Mouse (Mus musculus): ENCODE data around the gene Gm49368. TPM values are rescaled to one million over a fixed set of nuclear protein-coding genes. Genes with fewer than 3 reads are reported as not detected.
"Not testable (repeated sequence)": the region's sequence is repeated elsewhere in the genome, so short reads cannot be mapped to it uniquely, and the experiment has no call there.

Gene Gm49368
- not detected for total RNA-seq (2021)
- long read RNA-seq: 0 reads

DNA sequence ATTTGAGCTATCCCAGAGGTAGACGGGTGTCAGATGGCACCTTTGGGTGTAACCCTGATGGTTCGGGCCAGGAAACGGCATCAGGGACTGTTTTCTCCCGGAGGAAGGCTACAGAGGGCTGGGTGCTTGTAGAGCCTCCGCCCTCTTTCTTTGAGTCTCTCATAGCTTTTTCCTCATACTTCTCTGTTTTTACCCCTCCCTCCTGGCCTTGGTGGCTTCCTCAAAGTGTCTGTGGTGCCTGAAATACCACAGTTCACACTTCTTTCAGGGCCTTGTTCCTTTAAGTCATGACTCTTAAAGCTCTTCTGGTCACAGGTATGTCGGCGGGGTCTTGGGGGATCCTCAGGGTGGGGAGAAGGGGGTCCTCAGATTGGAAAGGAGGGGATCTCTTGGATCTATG, at the start of gene Gm49368, which contains the start of gene Itgam:
TSS of gene Gm49368 (plus strand) at position 228 of the 400 bp plus-strand sequence.
TSS of gene Itgam (plus strand) at position 185 of the 400 bp plus-strand sequence.
- DNase-seq (ENCODE audit: low spot score in 2 of 2): no peak

DNA sequence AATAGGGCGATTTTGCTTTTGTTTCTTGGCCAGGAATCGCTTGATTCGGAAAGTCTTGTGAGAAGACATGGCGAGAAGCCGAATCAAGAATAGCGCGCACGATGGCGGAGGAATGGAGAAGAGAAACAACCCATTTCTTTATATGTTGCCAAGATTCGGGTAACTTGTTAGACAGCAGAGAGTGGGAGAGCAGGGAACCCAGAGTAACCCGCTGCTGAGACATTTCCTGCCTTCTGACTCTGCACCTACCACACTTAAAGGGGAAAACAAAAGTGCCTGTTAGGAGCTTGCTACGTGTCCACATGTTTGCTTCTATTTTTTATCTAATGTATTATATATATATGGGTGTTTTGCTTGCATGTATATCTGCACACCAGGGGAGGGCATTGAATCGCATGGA, 49.4 kb upstream of the Gm49368 start:
- DNase-seq (ENCODE audit: low spot score in 2 of 2): no peak

DNA sequence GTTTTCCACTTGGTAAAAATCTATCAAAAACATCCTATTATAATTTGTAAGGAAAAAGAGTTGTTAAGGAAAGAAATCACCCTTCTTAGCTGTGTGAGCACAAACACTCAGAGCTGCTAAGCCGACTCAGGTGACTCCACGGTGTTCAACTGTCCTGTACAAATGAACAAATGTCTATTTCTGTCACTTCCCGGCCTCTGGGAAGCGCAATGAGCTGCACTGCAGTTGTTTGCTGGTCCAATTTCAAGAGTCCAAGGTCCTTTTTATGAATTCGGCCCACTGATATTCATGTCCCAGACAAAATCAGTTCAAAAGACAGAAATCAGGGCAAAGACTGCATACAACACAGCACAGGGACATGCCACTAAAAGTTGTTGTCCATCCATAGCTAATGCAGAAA, 46.3 kb upstream of the Gm49368 start:
- not testable (repeated sequence) for DNase-seq (ENCODE audit: low spot score in 2 of 2)

DNA sequence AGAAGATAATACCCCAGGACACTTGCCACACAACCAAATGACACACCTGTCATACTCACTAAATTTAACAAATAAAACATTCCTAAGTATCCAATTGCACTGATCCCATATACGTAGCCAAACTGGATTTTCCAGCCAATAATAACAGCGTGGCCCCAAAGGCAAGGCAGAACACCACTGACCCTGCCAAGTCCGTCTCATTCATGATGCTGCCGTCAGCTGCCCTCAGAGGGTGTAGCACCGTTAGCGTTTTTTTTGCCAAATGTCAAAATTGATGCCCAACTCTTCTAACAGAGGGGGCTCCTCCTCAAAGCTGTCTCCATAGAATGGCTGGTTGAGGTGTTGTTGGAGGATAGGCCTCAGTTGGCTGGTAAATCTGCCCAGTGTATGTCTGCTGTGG, 45.8 kb upstream of the Gm49368 start:
- DNase-seq (ENCODE audit: low spot score in 2 of 2): no peak

DNA sequence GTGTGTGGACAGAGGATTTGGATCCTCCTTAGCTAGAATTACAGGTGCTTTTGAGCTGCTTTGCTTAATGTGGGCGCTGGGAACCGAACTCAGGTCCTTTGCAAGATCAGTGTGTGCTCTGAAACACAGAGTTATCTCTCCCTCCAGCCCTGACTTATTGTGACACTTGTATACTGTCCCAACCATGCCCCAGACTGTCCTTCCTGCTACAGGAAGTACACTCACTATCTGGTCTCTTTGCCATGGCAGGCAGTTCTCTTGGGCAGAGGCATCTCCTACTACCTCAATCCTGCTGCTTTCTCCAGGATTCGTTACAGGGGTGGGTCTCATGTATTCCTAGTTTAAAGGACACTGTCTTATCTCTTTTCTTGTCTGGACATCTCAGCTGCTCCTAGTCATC, 44.2 kb upstream of the Gm49368 start:
- DNase-seq (ENCODE audit: low spot score in 2 of 2): no peak

DNA sequence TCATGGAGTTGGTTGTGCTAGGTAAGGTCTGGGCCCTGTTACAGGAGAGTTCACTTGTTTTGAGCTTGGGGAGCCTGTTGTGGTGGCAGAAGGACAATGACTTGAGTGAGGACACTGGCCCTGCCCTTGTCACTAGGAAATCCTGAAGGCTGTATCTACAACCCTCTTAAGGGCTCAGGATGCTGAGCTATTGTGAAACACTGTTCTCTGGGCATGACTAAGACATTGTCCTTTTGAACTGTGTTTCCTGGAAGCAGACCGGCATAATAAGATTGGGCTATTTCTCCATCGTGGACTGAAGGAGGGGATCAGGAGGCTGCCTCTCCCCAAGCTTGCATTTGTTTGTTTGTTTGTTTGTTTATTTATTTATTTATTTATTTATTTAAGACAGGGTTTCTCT, 43.3 kb upstream of the Gm49368 start:
- DNase-seq (ENCODE audit: low spot score in 2 of 2): no peak

DNA sequence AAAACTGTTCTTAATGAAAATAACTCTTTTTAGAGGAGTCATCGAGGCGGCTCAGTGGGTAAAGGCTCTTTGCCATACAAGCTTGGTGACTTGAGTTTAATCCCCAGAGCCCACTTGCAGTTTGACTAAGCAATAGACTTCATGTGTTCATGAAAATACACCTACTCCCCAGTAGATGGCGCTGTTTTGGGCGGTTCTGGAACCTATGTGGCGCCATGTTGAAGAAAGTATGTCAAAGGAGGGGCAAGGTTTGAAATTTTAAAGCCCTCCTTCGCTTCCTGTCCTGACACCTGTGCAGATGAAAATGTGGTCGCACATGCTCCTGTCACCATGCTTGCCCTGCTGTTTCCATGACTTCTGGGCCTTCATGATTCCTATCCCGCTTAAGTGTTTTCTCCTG, 39.5 kb upstream of the Gm49368 start:
- DNase-seq (ENCODE audit: low spot score in 2 of 2): no peak

DNA sequence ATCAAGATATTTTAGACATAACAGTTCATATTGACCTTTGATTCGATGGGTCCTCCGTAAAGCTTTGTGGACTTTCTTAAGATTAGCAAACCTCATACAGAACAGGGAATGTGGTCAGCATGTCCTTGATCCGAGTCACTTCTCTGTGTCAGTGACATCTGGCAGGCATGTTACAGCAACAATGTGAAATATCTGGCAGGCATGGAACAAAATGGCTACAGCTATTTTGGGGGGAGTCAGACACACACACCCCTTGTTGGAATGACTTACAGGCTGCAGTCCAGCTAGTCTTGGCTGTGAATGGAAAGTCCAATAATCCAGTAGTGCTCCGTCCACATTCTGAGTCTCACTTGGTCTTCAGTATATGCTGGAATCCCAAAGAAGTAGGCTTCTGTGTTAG, 38.9 kb upstream of the Gm49368 start:
- no peak for DNase-seq (ENCODE audit: low spot score in 2 of 2)

DNA sequence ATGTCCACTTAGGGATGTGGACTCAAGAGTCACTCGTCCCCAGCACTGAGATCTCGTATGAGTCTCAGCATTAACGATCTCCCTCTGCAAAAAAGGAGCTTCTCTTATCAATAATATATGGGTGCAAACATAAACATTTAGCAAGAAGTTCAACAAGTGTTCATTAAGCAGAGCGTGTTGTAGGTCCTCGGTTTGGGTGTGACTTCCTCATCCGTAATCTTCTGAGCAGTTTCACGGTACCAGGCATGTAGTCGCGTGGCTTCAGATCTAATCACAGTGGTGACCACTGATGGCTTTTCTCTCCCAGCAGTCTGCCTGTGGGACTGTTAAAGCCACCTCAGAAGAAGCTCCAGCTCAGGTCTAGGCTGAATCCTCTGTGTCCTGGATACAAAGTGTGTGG, 38.1 kb upstream of the Gm49368 start:
- DNase-seq (ENCODE audit: low spot score in 2 of 2): no peak

DNA sequence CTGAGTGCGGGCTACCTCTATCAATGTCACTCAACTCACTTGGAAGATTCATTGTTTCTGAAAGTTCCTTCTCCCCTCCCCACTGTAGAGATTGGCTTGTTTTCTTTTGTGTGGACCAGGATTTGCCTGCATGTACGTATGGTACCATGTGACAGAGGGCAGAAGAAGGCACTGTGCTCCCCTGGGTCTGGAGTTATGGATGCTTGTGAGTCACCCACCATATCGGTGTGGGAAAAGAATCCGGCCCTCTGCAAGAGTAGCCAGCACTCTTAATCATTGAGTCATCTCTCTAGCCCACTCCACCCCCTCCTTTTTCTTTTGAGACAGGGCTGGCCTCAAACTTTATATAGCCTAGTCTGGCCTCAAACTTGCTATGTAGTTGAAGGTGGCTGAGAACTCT, 37.6 kb upstream of the Gm49368 start:
- no peak for DNase-seq (ENCODE audit: low spot score in 2 of 2)

DNA sequence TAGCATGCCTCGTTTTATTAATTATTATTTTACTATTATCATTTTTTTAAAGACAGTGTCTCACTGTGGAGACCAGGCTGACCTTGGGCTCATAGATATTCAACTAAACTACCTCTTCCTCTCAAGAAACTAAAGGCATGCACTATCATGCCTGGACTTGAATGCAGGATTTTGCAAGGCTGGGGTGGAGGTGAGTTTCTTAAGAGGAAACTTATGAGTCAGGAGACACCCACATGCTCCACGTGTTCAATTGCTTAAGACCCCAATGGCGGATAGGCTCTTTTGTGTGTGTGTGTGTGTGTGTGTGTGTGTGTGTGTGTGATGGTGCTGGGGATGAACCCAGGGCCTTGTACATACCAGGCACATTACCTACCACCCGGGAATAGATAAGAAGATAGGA, 37.1 kb upstream of the Gm49368 start:
- no peak for DNase-seq (ENCODE audit: low spot score in 2 of 2)

DNA sequence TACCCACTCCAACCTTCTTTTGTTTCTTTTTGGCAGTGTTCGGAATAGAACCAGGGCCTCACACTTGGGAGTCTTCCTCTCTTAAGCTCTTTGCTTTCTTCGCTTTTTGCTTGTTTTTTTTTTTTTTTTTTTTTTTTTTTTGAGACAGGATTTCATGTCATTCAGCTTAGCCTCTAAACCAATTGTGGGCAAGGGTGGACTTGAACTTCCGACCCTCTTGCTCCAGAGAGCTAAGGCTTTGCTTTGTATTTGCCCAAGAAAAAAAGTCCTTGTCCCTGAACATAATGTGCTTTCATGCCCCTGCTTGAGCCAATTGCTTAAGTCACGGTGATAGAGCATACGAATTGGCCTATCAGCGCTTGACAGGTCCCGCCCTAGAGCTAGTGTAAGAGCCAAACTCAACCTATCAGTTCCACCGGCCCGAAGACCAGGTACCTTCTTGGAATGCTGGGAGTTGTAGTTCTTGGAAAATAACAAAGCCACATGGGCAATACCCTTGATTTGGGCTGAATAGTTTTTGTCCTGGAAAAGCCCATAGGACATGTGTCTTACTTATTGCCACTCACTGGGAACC, 31.0 kb upstream of the Gm49368 start:
- DNase-seq (ENCODE audit: low spot score in 2 of 2): no peak

DNA sequence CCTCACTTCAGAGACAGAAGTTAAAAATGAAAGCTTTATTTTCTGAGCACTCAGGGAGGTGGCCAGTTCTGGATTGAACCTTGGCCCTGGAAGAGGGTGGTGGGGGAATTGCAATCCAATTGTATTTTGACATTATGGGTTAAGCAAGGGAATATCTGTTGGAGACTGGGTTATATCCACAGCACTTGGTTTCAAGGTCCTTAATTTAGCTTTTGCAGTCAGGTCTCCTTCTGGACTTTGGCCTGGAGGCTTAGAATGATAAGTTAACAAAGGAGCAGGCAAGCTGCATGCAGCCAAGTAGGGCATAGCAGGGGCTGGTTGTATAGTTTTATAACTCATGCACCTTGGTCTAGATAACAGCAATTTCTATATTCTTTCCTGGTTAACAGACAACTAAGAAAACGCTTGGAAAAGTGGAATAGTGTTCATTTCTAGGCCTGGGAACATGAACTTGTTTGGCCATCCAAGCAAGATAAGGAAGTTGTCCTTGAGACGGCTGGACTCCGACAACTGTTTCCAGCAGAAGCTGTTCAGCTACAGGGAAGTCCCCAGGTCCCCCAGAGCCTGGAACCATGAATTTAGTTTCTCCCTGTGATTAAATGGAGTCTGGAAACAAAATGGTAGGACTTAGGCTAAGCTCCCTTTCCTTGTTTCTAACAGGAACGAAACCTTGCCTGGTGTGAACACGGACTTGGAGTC, 30.0 kb upstream of the Gm49368 start:
- DNase-seq (ENCODE audit: low spot score in 2 of 2): no peak

DNA sequence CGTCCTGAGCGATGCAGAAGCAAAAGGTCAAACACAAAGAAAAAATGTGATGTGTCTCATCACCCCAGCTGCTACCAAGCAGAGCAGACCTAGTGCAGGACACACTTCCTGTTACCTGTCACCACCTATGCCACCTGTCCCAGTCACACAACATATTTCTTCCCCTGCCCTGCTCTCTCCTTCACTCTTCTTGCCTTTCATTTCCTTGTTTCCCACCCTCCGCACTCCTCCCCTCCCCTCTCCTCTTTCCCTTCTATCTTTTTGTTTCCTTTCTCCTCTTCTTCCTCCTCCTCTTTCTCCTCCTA, 29.5 kb upstream of the Gm49368 start:
- DNase-seq (ENCODE audit: low spot score in 2 of 2): no peak

DNA sequence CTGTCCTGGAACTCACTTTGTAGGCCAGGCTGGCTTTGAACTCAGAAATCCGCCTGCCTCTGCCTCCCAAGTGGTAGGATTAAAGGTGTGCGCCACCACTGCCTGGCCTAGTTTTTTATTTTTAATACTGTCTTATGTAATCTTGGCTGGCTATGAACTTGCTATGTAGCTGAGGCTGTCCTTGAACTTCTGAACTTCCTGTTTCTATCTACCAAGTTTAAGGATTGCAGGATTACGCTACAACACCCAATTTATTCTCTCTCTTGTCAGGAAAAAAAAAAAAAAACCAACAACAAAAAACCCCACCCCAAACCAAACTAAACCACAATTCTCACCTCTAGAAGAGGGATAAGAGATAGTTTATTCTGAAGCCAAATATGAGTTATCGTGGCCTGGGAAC, 28.9 kb upstream of the Gm49368 start:
- DNase-seq (ENCODE audit: low spot score in 2 of 2): no peak

DNA sequence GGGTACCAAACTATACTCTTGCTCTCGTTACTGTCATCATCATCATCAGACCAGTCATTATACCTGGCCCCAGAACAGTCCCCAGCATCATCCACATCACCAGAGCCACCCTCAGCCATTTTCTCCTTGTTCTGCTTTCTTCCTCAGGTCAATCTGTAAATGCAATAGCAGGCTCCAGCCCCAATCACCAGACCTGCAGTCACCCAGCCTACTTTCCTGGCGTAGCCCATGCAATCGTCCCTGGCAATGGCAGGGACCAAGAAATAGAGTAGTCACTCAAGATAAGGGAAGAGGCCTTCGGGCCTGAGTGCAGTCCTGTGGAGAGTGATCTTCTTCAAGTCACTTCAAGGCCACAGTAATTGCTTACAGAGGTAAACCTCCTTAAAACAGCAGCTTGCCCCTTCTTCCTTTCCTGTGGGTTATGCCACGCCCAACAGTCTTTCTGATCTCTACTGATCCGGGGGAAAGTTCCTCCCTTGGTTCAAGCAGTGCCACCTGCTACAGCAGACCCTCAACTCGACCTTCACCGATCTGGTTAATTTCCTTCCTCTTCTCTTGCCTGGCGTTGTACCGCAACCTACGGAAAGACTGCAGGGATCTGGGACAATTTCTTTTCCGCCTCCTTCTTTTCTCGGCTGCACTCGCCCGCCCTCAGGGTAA, 20.2 kb upstream of the Gm49368 start:
- DNase-seq (ENCODE audit: low spot score in 2 of 2): not testable (repeated sequence)

DNA sequence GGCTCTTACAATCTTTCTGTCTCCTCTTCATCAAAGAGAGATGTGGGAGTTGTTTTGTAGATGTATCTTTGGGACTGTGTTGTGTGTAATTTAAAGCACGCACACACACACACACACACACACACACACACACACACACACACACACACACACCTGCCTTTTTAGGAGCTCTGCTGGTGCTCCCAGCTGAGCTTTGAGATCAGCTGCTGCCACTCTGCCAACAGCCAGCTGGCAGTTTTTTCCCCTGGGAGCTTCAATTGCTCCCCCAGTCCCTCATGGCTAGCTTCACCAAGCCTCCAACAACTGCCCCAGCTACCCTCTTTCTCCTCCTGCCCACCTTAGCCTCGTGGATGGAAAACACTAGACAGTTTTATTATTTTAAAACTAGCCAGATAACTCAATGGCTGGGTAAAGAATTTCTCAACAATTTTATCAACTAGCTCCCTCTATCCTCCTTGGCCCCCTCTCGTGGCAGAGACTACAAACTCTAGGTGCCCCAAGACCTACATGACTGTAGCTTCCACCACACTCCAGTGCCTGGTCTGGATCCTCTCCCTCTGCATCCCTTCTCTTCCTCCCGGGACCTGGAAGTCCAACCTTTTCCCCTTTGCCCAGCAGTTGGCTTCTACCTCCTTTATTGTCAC, 18.2 kb upstream of the Gm49368 start:
- DNase-seq (ENCODE audit: low spot score in 2 of 2): peak; percentile 13 to 23

DNA sequence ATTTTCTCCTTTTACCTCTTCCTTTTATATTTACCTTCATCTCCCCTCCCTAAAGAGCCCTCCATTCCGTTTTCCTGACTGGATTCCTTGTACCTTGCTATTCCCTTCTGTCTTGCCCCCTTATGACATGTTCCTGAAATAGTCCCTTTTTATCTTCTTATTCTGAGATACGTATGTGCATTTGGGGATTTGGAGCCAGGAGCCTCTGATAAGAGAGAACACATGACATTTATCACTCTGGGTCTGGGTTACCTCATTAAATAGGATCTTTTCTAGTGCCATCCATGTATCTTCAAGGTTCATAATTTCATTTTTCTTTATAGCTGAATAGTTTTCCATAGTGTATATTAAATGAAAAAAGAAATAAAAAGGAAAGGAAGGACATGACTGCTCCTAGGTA, 16.8 kb upstream of the Gm49368 start:
- no peak for DNase-seq (ENCODE audit: low spot score in 2 of 2)

DNA sequence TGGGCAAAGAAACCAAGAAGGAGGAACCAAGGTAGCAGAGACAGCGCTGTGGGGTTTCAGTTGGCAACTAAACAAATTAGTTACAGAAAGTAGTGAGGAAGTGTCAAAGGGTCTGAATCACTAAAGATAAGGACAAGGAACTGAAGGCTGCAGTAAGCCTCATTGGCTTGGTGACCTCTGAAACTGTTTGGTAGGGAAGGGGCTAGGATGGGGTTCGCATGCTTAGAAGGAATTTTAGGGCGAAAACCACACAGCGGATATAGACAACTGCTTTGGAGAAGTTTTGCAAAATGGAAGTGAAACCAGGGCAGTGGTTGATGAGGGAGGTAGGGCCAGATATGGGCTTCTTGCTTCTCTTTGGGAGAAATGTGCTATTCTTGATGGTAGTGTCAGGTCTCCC, 13.7 kb upstream of the Gm49368 start:
- no peak for DNase-seq (ENCODE audit: low spot score in 2 of 2)

DNA sequence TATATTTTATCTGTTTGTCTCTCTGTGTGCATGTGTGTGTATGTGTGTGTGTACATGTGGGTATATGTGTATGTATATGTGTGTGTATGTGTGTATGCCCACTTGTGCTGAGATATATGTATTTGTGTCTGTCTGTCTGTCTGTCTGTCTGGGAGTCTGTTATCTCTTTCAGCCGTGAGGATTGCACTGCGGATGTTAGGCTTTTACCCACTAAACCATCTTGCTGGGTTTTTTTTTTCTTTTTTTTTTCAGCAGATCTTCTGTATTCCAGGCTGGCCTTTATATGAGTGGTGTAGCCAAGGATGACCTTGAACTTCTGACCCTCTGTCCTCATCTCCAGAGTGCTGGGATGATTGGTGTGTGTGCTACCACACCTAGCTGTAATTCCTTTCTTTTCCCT, 13.2 kb upstream of the Gm49368 start:
- DNase-seq (ENCODE audit: low spot score in 2 of 2): no peak

DNA sequence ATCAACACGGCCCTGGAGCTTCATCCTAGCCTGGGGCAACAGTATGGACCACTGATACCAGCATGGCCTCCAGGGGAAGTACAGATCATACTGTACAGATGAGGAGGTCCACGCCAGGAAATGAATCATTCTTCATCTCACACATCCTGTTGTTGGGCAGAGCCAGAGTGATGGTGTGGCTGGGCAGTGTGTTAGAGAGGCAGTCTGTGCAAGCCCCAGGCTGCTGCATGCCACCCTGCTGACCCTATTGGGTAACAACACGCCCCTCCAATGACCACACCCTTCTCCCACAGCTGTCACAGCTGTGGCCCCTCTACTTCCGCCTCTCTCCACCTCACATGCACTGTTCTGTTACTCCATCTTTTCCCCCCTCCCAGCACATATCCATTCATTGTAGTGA, 11.7 kb upstream of the Gm49368 start:
- no peak for DNase-seq (ENCODE audit: low spot score in 2 of 2)

DNA sequence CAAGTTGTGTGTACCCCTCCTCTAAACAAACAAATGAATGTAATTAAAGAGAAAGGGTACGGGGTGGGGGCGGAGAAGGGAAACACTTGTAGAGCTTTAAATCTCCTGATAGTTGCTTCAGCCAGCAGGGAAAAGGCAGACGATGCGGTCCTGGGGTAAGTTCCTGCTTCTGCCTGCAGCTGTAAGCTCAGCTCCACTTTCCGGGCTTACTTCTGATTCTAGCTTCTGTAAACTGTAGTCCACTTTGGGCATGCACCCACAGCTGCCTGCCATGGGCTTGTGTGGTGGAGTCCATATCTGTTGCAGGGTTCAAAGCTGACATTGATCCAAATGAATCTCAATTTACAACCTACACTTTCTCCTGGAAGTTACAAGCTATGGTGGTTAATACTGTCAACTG, 9.4 kb upstream of the Gm49368 start:
- no peak for DNase-seq (ENCODE audit: low spot score in 2 of 2)
